Mouse (Mus musculus): ENCODE results near the gene Papola.
A peak's percentile ranks its signal among the peaks of the same experiment; 100 is the strongest.
"Not testable (repeated sequence)": the region's sequence is repeated elsewhere in the genome, so short reads cannot be mapped to it uniquely, and the experiment has no call there.

Gene Papola

GRCm38 (mm10) chr12:105832541-105832940 lies 48.0 kb downstream of the Papola start:
- Histone ChIP-seq H3K27me3 (ENCODE audit: control insufficient read depth, insufficient read depth, low read length, poor library complexity, severe bottlenecking) (no peaks in the 10 kb centered on the region), H3K36me3 (ENCODE audit: control insufficient read depth, insufficient read depth, low read length, poor library complexity, severe bottlenecking) (peaks cover 29% of the 10 kb centered on the region)
- no peak for DNase-seq (ENCODE audit: low read depth, low spot score)

- H3K36me3 ChIP-seq (ENCODE audit: control insufficient read depth, insufficient read depth, low read length, poor library complexity, severe bottlenecking): peaks cover 20% of the 10 kb centered on the region
- DNase-seq (ENCODE audit: low read depth, low spot score): no peak
- H3K27me3 ChIP-seq (ENCODE audit: control insufficient read depth, insufficient read depth, low read length, poor library complexity, severe bottlenecking): no peaks in the 10 kb centered on the region
Measured at GRCm38 (mm10) chr12:105834926-105835325, 50.4 kb downstream of the Papola start.

GRCm38 (mm10) chr12:105835571-105835970 lies 51.1 kb downstream of the Papola start:
- no peak for DNase-seq (ENCODE audit: low read depth, low spot score)
- Histone ChIP-seq H3K36me3 (ENCODE audit: control insufficient read depth, insufficient read depth, low read length, poor library complexity, severe bottlenecking) (peaks cover 20% of the 10 kb centered on the region), H3K27me3 (ENCODE audit: control insufficient read depth, insufficient read depth, low read length, poor library complexity, severe bottlenecking) (no peaks in the 10 kb centered on the region)

GRCm38 (mm10) chr12:105836196-105836595 lies 51.7 kb downstream of the Papola start:
- Histone ChIP-seq H3K27me3 (ENCODE audit: control insufficient read depth, insufficient read depth, low read length, poor library complexity, severe bottlenecking) (no peaks in the 10 kb centered on the region), H3K36me3 (ENCODE audit: control insufficient read depth, insufficient read depth, low read length, poor library complexity, severe bottlenecking) (peaks cover 16% of the 10 kb centered on the region)
- DNase-seq (ENCODE audit: low read depth, low spot score): peak; percentile 48

- H3K36me3 ChIP-seq (ENCODE audit: control insufficient read depth, insufficient read depth, low read length, poor library complexity, severe bottlenecking): peaks cover 12% of the 10 kb centered on the region
- no peaks in the 10 kb centered on the region for H3K27me3 ChIP-seq (ENCODE audit: control insufficient read depth, insufficient read depth, low read length, poor library complexity, severe bottlenecking)
- DNase-seq (ENCODE audit: low read depth, low spot score): peak; percentile 43
Measured at GRCm38 (mm10) chr12:105839096-105839495, 54.6 kb downstream of the Papola start.

- DNase-seq (ENCODE audit: low read depth, low spot score): peak; percentile 32
- not testable (repeated sequence) for H3K36me3 ChIP-seq (ENCODE audit: control insufficient read depth, insufficient read depth, low read length, poor library complexity, severe bottlenecking); H3K27me3 ChIP-seq (ENCODE audit: control insufficient read depth, insufficient read depth, low read length, poor library complexity, severe bottlenecking)
Measured at GRCm38 (mm10) chr12:105840545-105840944, 56.1 kb downstream of the Papola start.

GRCm38 (mm10) chr12:105843243-105844005 lies 58.9 kb downstream of the Papola start:
- H3K27me3 ChIP-seq (ENCODE audit: control insufficient read depth, insufficient read depth, low read length, poor library complexity, severe bottlenecking): no peaks in the 10 kb centered on the region
- H3K36me3 ChIP-seq (ENCODE audit: control insufficient read depth, insufficient read depth, low read length, poor library complexity, severe bottlenecking): no peaks in the 10 kb centered on the region; the same call in 1 of the 2 replicates
- no peak for DNase-seq (ENCODE audit: low read depth, low spot score)

- no peak for DNase-seq (ENCODE audit: low read depth, low spot score)
- H3K27me3 ChIP-seq (ENCODE audit: control insufficient read depth, insufficient read depth, low read length, poor library complexity, severe bottlenecking): no peaks in the 10 kb centered on the region
- H3K36me3 ChIP-seq (ENCODE audit: control insufficient read depth, insufficient read depth, low read length, poor library complexity, severe bottlenecking): no peaks in the 10 kb centered on the region; the same call in 1 of the 2 replicates
Measured at GRCm38 (mm10) chr12:105844406-105844805, 59.9 kb downstream of the Papola start.

- Histone ChIP-seq H3K36me3 (ENCODE audit: control insufficient read depth, insufficient read depth, low read length, poor library complexity, severe bottlenecking) (no peaks in the 10 kb centered on the region), H3K27me3 (ENCODE audit: control insufficient read depth, insufficient read depth, low read length, poor library complexity, severe bottlenecking) (no peaks in the 10 kb centered on the region)
- no peak for DNase-seq (ENCODE audit: low read depth, low spot score)
Measured at GRCm38 (mm10) chr12:105849102-105849501, 64.6 kb downstream of the Papola start.

GRCm38 (mm10) chr12:105850675-105851074 lies 66.2 kb downstream of the Papola start:
- Histone ChIP-seq H3K27me3 (ENCODE audit: control insufficient read depth, insufficient read depth, low read length, poor library complexity, severe bottlenecking) (no peaks in the 10 kb centered on the region), H3K36me3 (ENCODE audit: control insufficient read depth, insufficient read depth, low read length, poor library complexity, severe bottlenecking) (no peaks in the 10 kb centered on the region)
- DNase-seq (ENCODE audit: low read depth, low spot score): no peak

GRCm38 (mm10) chr12:105852798-105853197 lies 68.3 kb downstream of the Papola start:
- Histone ChIP-seq H3K27me3 (ENCODE audit: control insufficient read depth, insufficient read depth, low read length, poor library complexity, severe bottlenecking) (no peaks in the 10 kb centered on the region), H3K36me3 (ENCODE audit: control insufficient read depth, insufficient read depth, low read length, poor library complexity, severe bottlenecking) (no peaks in the 10 kb centered on the region)
- no peak for DNase-seq (ENCODE audit: low read depth, low spot score)

- no peaks in the 10 kb centered on the region for H3K27me3 ChIP-seq (ENCODE audit: control insufficient read depth, insufficient read depth, low read length, poor library complexity, severe bottlenecking)
- peak; percentile 22 for DNase-seq (ENCODE audit: low read depth, low spot score)
- no peaks in the 10 kb centered on the region for H3K36me3 ChIP-seq (ENCODE audit: control insufficient read depth, insufficient read depth, low read length, poor library complexity, severe bottlenecking)
Measured at GRCm38 (mm10) chr12:105854639-105855038, 70.1 kb downstream of the Papola start.

- Histone ChIP-seq H3K36me3 (ENCODE audit: control insufficient read depth, insufficient read depth, low read length, poor library complexity, severe bottlenecking) (no peaks in the 10 kb centered on the region), H3K27me3 (ENCODE audit: control insufficient read depth, insufficient read depth, low read length, poor library complexity, severe bottlenecking) (no peaks in the 10 kb centered on the region)
- no peak for DNase-seq (ENCODE audit: low read depth, low spot score)
Measured at GRCm38 (mm10) chr12:105857902-105858640, 73.6 kb downstream of the Papola start.

- Histone ChIP-seq H3K27me3 (ENCODE audit: control insufficient read depth, insufficient read depth, low read length, poor library complexity, severe bottlenecking) (no peaks in the 10 kb centered on the region; the same call in 1 of the 2 replicates), H3K36me3 (ENCODE audit: control insufficient read depth, insufficient read depth, low read length, poor library complexity, severe bottlenecking) (no peaks in the 10 kb centered on the region)
- DNase-seq (ENCODE audit: low read depth, low spot score): no peak
Measured at GRCm38 (mm10) chr12:105862072-105862471, 77.6 kb downstream of the Papola start.

- H3K36me3 ChIP-seq (ENCODE audit: control insufficient read depth, insufficient read depth, low read length, poor library complexity, severe bottlenecking): no peaks in the 10 kb centered on the region
- H3K27me3 ChIP-seq (ENCODE audit: control insufficient read depth, insufficient read depth, low read length, poor library complexity, severe bottlenecking): no peaks in the 10 kb centered on the region; the same call in 1 of the 2 replicates
- DNase-seq (ENCODE audit: low read depth, low spot score): no peak
Measured at GRCm38 (mm10) chr12:105862607-105863006, 78.1 kb downstream of the Papola start.

All from splenic B cell, adult 2 months (primary cell).